40 mouse cellular contexts compared by ENCODE assay signal in the genomic region with DNA sequence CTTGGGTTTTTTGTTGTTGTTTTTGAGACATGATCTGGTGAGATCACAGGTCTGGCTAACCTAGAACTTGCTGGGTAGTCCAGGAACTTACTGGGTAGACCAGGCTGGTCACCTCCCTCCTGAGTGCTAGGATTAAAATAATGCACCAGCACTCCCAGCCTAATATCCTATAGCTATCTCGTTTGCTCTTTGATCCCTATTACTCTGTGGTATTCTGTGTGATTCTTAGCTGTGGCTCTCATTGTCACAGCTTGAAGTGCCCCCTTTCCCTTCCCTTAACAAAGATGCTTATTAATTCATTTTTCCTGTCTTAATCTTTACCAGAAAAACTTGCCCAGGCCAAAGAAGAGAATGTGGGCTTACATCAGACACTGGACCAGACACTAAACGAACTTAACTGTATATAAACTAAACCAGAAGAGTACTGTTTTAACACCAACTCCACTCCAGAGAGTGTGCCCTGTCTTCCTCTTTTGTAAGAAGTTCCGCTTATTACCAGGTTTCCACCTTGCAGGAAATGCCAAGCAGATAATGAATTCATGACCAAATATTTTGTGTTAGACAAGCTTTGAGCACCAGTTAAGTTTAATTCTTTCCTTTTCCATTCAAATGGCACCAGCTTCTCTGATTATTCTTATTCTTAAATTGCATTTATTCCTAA. TPM values are rescaled to one million over a fixed set of nuclear protein-coding genes. Genes with fewer than 3 reads are reported as not detected.
A peak's percentile ranks its signal among the peaks of the same experiment; 100 is the strongest.
DNase-seq lines count a peak whose midpoint lies in the region; ATAC-seq lines count a peak whose summit lies in the region.
"Had no signal": no experiment of that assay in that cellular context is flagged by ENCODE, and none has a peak within 500 bp of the region (broad histone marks: within the 10 kb centered on the region; RNA-seq: fewer than 3 reads in every experiment).

No protein-coding gene starts in this region.

- DNase-seq in midbrain, embryonic 11.5 days (ENCODE audit: low spot score, missing footprints), result peak; percentile 78
- DNase-seq in layer of hippocampus, adult 11-12 months (ENCODE audit: low spot score), result no peak
- DNase-seq in kidney, postnatal 25 days, result no peak
- no peak for DNase-seq in layer of hippocampus, adult 9-10 months (ENCODE audit: low spot score)
- DNase-seq: adrenal gland, postnatal 10 days; B cell, adult 2 months; cerebellum, adult 9-10 months; cerebellum, postnatal 36 days; gastrocnemius, postnatal 14 days; heart, adult 11 months; heart, postnatal 4 days; kidney, adult 18-20 months; kidney, postnatal 4 days; layer of hippocampus, adult 9-11 months; lung, postnatal 36 days; midbrain, embryonic 14.5 days; right cerebral cortex, adult 18-20 months; spleen, adult 18-20 months; thymus, adult 18-20 months; thymus, postnatal 36 days had no signal

- no peak overlapping the region for H3K27ac ChIP-seq in midbrain, embryonic 11.5 days (ENCODE audit: low read depth, low read length)
- no peak overlapping the region for H3K27ac ChIP-seq in midbrain, embryonic 15.5 days
- 0 out of 2 replicates have a peak overlapping the region, but pooled peaks have one; percentile 13 for H3K27ac ChIP-seq in brown adipose tissue, adult 24 weeks (replicated peaks; ENCODE audit: low read depth, low read length)
- H3K27ac ChIP-seq: embryonic facial prominence, embryonic 13.5 days; forebrain, embryonic 12.5 days; heart, embryonic 10.5 days; heart, embryonic 15.5 days; hindbrain, embryonic 14.5 days; kidney, embryonic 15.5 days; limb, embryonic 10.5 days; limb, embryonic 15.5 days; stomach, postnatal 0 days had no signal

- 86% methylated on average over 3 of the region's 3 CpGs for WGBS in midbrain, embryonic 11.5 days
- WGBS in midbrain, embryonic 15.5 days, result 91% methylated on average over 3 of the region's 3 CpGs

- H3K27me3 ChIP-seq in midbrain, embryonic 11.5 days (ENCODE audit: control insufficient read depth, insufficient read depth, low read length), result no peaks in the 10 kb centered on the region
- no peaks in the 10 kb centered on the region for H3K27me3 ChIP-seq in midbrain, embryonic 15.5 days (replicated peaks)
- H3K27me3 ChIP-seq: embryonic facial prominence, embryonic 13.5 days; forebrain, embryonic 12.5 days; heart, embryonic 15.5 days; kidney, embryonic 15.5 days; limb, embryonic 15.5 days; Patski had no signal

- H3K9ac ChIP-seq in midbrain, embryonic 11.5 days (ENCODE audit: low read length), result no peak overlapping the region
- H3K9ac ChIP-seq in midbrain, embryonic 15.5 days, result no peak overlapping the region
- H3K9ac ChIP-seq: embryonic facial prominence, embryonic 13.5 days; forebrain, embryonic 12.5 days; heart, embryonic 15.5 days; hindbrain, embryonic 14.5 days; kidney, embryonic 15.5 days; limb, embryonic 15.5 days had no signal

- H3K9me3 ChIP-seq in midbrain, embryonic 11.5 days (ENCODE audit: control insufficient read depth, low read length), result no peaks in the 10 kb centered on the region
- no peaks in the 10 kb centered on the region for H3K9me3 ChIP-seq in midbrain, embryonic 15.5 days
- H3K9me3 ChIP-seq: embryonic facial prominence, embryonic 13.5 days; forebrain, embryonic 12.5 days; heart, embryonic 10.5 days; heart, embryonic 15.5 days; kidney, embryonic 15.5 days; limb, embryonic 10.5 days; limb, embryonic 15.5 days had no signal

- no peak for ATAC-seq in midbrain, embryonic 11.5 days (ENCODE audit: low FRiP score)
- ATAC-seq in midbrain, embryonic 15.5 days (replicated peaks), result no peak
- peak; percentile 95 for ATAC-seq in megakaryocyte, adult 5-6 weeks (ENCODE audit: poor library complexity, severe bottlenecking)
- ATAC-seq: Patski had no signal

- no peak overlapping the region for H3K4me2 ChIP-seq in midbrain, embryonic 11.5 days
- H3K4me2 ChIP-seq in midbrain, embryonic 15.5 days, result no peak overlapping the region
- H3K4me2 ChIP-seq: embryonic facial prominence, embryonic 13.5 days; forebrain, embryonic 12.5 days; heart, embryonic 15.5 days; hindbrain, embryonic 14.5 days; kidney, embryonic 15.5 days; limb, embryonic 15.5 days had no signal

- H3K4me1 ChIP-seq in midbrain, embryonic 11.5 days (ENCODE audit: control insufficient read depth, insufficient read depth, low read length), result no peaks in the 10 kb centered on the region
- no peaks in the 10 kb centered on the region for H3K4me1 ChIP-seq in midbrain, embryonic 15.5 days
- H3K4me1 ChIP-seq in brown adipose tissue, adult 24 weeks (ENCODE audit: control insufficient read depth, insufficient read depth, insufficient read length, low read length), result peaks cover under 1% of the 10 kb centered on the region; the same call in 1 of the 2 replicates
- H3K4me1 ChIP-seq: embryonic facial prominence, embryonic 13.5 days; forebrain, embryonic 12.5 days; kidney, embryonic 15.5 days; limb, embryonic 10.5 days; limb, embryonic 15.5 days had no signal

- no peak overlapping the region for H3K4me3 ChIP-seq in midbrain, embryonic 11.5 days (ENCODE audit: low read depth, low read length)
- no peak overlapping the region for H3K4me3 ChIP-seq in midbrain, embryonic 15.5 days
- H3K4me3 ChIP-seq in brown adipose tissue, adult 24 weeks (ENCODE audit: insufficient read depth, low read depth, low read length), result no peak overlapping the region
- H3K4me3 ChIP-seq: embryonic facial prominence, embryonic 13.5 days; erythroblast, embryonic 14.5 days; forebrain, embryonic 12.5 days; heart, embryonic 10.5 days; heart, embryonic 15.5 days; kidney, embryonic 15.5 days; limb, embryonic 10.5 days; limb, embryonic 15.5 days had no signal

- H3K36me3 ChIP-seq in midbrain, embryonic 11.5 days (ENCODE audit: control insufficient read depth, insufficient read depth, low read length), result peaks cover 19% of the 10 kb centered on the region
- peaks cover 19% of the 10 kb centered on the region for H3K36me3 ChIP-seq in midbrain, embryonic 15.5 days (replicated peaks)

RNA-seq across cellular contexts. Expression of a gene that starts 9.5 kb away (rescaled TPM):
- polyA plus RNA-seq in midbrain, embryonic 11.5 days (2014; fragmentation: Nextera tagmentation; extraction: Ambion mirVana), result 103 and 107 TPM in 2 replicates
- 88.8 and 91.6 TPM in 2 replicates for polyA plus RNA-seq in midbrain, embryonic 15.5 days (2015; fragmentation: Nextera tagmentation; extraction: Ambion mirVana)
- 33.8 and 56.6 TPM in 2 replicates for polyA plus RNA-seq in brown adipose tissue, adult 24 weeks (2012; ENCODE audit: insufficient read depth, insufficient read length, missing spikeins)
- total RNA-seq in megakaryocyte, adult 5-6 weeks (2015), result 63.8 and 66.5 TPM in 2 replicates
- total RNA-seq in megakaryocyte, adult 5-6 weeks (2017), result 436 and 580 TPM in 2 replicates

RNA-seq across cellular contexts. Expression of a gene that starts 16.8 kb away (rescaled TPM):
- polyA plus RNA-seq in midbrain, embryonic 11.5 days (2014; fragmentation: Nextera tagmentation; extraction: Ambion mirVana), result 548 and 589 TPM in 2 replicates
- polyA plus RNA-seq in midbrain, embryonic 15.5 days (2015; fragmentation: Nextera tagmentation; extraction: Ambion mirVana), result 172 and 176 TPM in 2 replicates
- 55.2 and 64.0 TPM in 2 replicates for polyA plus RNA-seq in brown adipose tissue, adult 24 weeks (2012; ENCODE audit: insufficient read depth, insufficient read length, missing spikeins)
- total RNA-seq in megakaryocyte, adult 5-6 weeks (2015), result 301 and 308 TPM in 2 replicates
- 515 and 545 TPM in 2 replicates for total RNA-seq in megakaryocyte, adult 5-6 weeks (2017)

RNA-seq across cellular contexts. Expression of a gene that starts 37.9 kb away (rescaled TPM):
- polyA plus RNA-seq in midbrain, embryonic 11.5 days (2014; fragmentation: Nextera tagmentation; extraction: Ambion mirVana), result not detected in 2 replicates
- polyA plus RNA-seq in midbrain, embryonic 15.5 days (2015; fragmentation: Nextera tagmentation; extraction: Ambion mirVana), result not detected in 2 replicates
- polyA plus RNA-seq in brown adipose tissue, adult 24 weeks (2012; ENCODE audit: insufficient read depth, insufficient read length, missing spikeins), result not detected in 2 replicates
- 8.3 and 12.3 TPM in 2 replicates for total RNA-seq in megakaryocyte, adult 5-6 weeks (2015)
- 6.7 and 6.9 TPM in 2 replicates for total RNA-seq in megakaryocyte, adult 5-6 weeks (2017)
- total RNA-seq: gastrocnemius, postnatal 14 days; left cerebral cortex, postnatal 10 days had no signal
- polyA plus RNA-seq: embryonic facial prominence, embryonic 13.5 days; forebrain, embryonic 12.5 days; hindbrain, embryonic 14.5 days; limb, embryonic 10.5 days; limb, embryonic 15.5 days; midbrain, embryonic 14.5 days; neural tube, embryonic 11.5 days had no signal

RNA-seq across cellular contexts. Expression of a gene that starts 44.7 kb away (rescaled TPM):
- polyA plus RNA-seq in midbrain, embryonic 11.5 days (2014; fragmentation: Nextera tagmentation; extraction: Ambion mirVana), result not detected in 2 replicates
- polyA plus RNA-seq in midbrain, embryonic 15.5 days (2015; fragmentation: Nextera tagmentation; extraction: Ambion mirVana), result 0.06 TPM in 1 of 2 replicates, not detected in the other
- polyA plus RNA-seq in brown adipose tissue, adult 24 weeks (2012; ENCODE audit: insufficient read depth, insufficient read length, missing spikeins), result not detected in 2 replicates
- not detected in 2 replicates for total RNA-seq in megakaryocyte, adult 5-6 weeks (2015)
- not detected in 2 replicates for total RNA-seq in megakaryocyte, adult 5-6 weeks (2017)
- total RNA-seq: adrenal gland, postnatal 10 days; gastrocnemius, postnatal 14 days; heart, postnatal 4 days; left cerebral cortex, postnatal 10 days; megakaryocyte-erythroid progenitor cell, adult 5-6 weeks had no signal
- polyA plus RNA-seq: brain, embryonic 14.5 days; erythroblast, embryonic 14.5 days; heart, embryonic 10.5 days; heart, embryonic 15.5 days; hindbrain, embryonic 14.5 days; limb, embryonic 10.5 days; liver, embryonic 16.5 days; lung, embryonic 16.5 days; midbrain, embryonic 14.5 days; neural tube, embryonic 11.5 days; stomach, postnatal 0 days had no signal
